Mouse (Mus musculus): ENCODE results near the gene Sec22b. TPM values are rescaled to one million over a fixed set of nuclear protein-coding genes. Genes with fewer than 3 reads are reported as not detected.

Sec22b gene
- polyA plus RNA-seq, 1 experiment from 2014 or later: 124 TPM

GRCm38 (mm10) chr3:97938814-97939526 lies 38.0 kb downstream of the Sec22b start:
- Histone ChIP-seq H3K4me1 (ENCODE audit: control insufficient read depth, insufficient read depth, low read length) (peaks cover 22% of the 10 kb centered on the region), H3K36me3 (replicated peaks; ENCODE audit: control insufficient read depth, insufficient read depth, low read depth, low read length) (no peaks in the 10 kb centered on the region), H3K4me2 (ENCODE audit: low read depth, low read length) (no peak overlapping the region), H3K27ac (replicated peaks; ENCODE audit: low read depth, low read length) (peak overlapping the region; percentile 29; the same call in 1 of the 2 replicates), H3K4me3 (ENCODE audit: low read depth, low read length) (no peak overlapping the region), H3K9ac (replicated peaks; ENCODE audit: low read length) (no peak overlapping the region; the same call in 1 of the 2 replicates), H3K27me3 (ENCODE audit: control insufficient read depth, insufficient read depth, low read length) (no peaks in the 10 kb centered on the region), H3K9me3 (replicated peaks; ENCODE audit: control insufficient read depth, low read length) (no peaks in the 10 kb centered on the region)
- ATAC-seq (replicated peaks; ENCODE audit: insufficient number of reproducible peaks, low FRiP score, low TSS enrichment, low read depth) (no peak), DNase-seq (ENCODE audit: low spot score) (peak; percentile 42)
- WGBS: 35% methylated on average over 7 of the region's 7 CpGs

GRCm38 (mm10) chr3:97939626-97940510 lies 38.9 kb downstream of the Sec22b start:
- ATAC-seq (replicated peaks; ENCODE audit: insufficient number of reproducible peaks, low FRiP score, low TSS enrichment, low read depth): no peak
- DNase-seq (ENCODE audit: low spot score): peak; percentile 38
- WGBS: 9% methylated on average over 10 of the region's 10 CpGs
- Histone ChIP-seq H3K9ac (replicated peaks; ENCODE audit: low read length) (peak overlapping the region; percentile 22; the same call in 1 of the 2 replicates), H3K9me3 (replicated peaks; ENCODE audit: control insufficient read depth, low read length) (no peaks in the 10 kb centered on the region), H3K36me3 (replicated peaks; ENCODE audit: control insufficient read depth, insufficient read depth, low read depth, low read length) (no peaks in the 10 kb centered on the region), H3K27me3 (ENCODE audit: control insufficient read depth, insufficient read depth, low read length) (no peaks in the 10 kb centered on the region), H3K4me3 (ENCODE audit: low read depth, low read length) (no peak overlapping the region), H3K4me2 (ENCODE audit: low read depth, low read length) (no peak overlapping the region), H3K27ac (replicated peaks; ENCODE audit: low read depth, low read length) (peak overlapping the region; percentile 56), H3K4me1 (ENCODE audit: control insufficient read depth, insufficient read depth, low read length) (peaks cover 22% of the 10 kb centered on the region)

GRCm38 (mm10) chr3:97940511-97941204 lies 39.7 kb downstream of the Sec22b start:
- peak overlapping the region; percentile 44; the same call in 1 of the 2 replicates for H3K9ac ChIP-seq (replicated peaks; ENCODE audit: low read length)
- H3K4me1 ChIP-seq (ENCODE audit: control insufficient read depth, insufficient read depth, low read length): peaks cover 22% of the 10 kb centered on the region
- ATAC-seq (replicated peaks; ENCODE audit: insufficient number of reproducible peaks, low FRiP score, low TSS enrichment, low read depth) (no peak), DNase-seq (ENCODE audit: low spot score) (peak; percentile 25)
- H3K27me3 ChIP-seq (ENCODE audit: control insufficient read depth, insufficient read depth, low read length): no peaks in the 10 kb centered on the region
- H3K9me3 ChIP-seq (replicated peaks; ENCODE audit: control insufficient read depth, low read length): no peaks in the 10 kb centered on the region
- H3K4me3 ChIP-seq (ENCODE audit: low read depth, low read length): no peak overlapping the region
- 14% methylated on average over 9 of the region's 9 CpGs for WGBS
- no peak overlapping the region for H3K4me2 ChIP-seq (ENCODE audit: low read depth, low read length)
- H3K27ac ChIP-seq (replicated peaks; ENCODE audit: low read depth, low read length): peak overlapping the region; percentile 56
- no peaks in the 10 kb centered on the region for H3K36me3 ChIP-seq (replicated peaks; ENCODE audit: control insufficient read depth, insufficient read depth, low read depth, low read length)

GRCm38 (mm10) chr3:97941440-97942259 lies 40.7 kb downstream of the Sec22b start:
- peak overlapping the region; percentile 93 for H3K27ac ChIP-seq (replicated peaks; ENCODE audit: low read depth, low read length)
- H3K9me3 ChIP-seq (replicated peaks; ENCODE audit: control insufficient read depth, low read length): no peaks in the 10 kb centered on the region
- peak overlapping the region; percentile 41 for H3K4me2 ChIP-seq (ENCODE audit: low read depth, low read length)
- 21% methylated on average over 11 of the region's 11 CpGs for WGBS
- H3K9ac ChIP-seq (replicated peaks; ENCODE audit: low read length): peak overlapping the region; percentile 52
- ATAC-seq (replicated peaks; ENCODE audit: insufficient number of reproducible peaks, low FRiP score, low TSS enrichment, low read depth) (no peak), DNase-seq (ENCODE audit: low spot score) (peak; percentile 59)
- H3K4me3 ChIP-seq (ENCODE audit: low read depth, low read length): no peak overlapping the region
- H3K4me1 ChIP-seq (ENCODE audit: control insufficient read depth, insufficient read depth, low read length): peaks cover 22% of the 10 kb centered on the region
- H3K36me3 ChIP-seq (replicated peaks; ENCODE audit: control insufficient read depth, insufficient read depth, low read depth, low read length): no peaks in the 10 kb centered on the region
- H3K27me3 ChIP-seq (ENCODE audit: control insufficient read depth, insufficient read depth, low read length): no peaks in the 10 kb centered on the region

- Histone ChIP-seq H3K9me3 (replicated peaks; ENCODE audit: control insufficient read depth, low read length) (no peaks in the 10 kb centered on the region), H3K27ac (replicated peaks; ENCODE audit: low read depth, low read length) (peak overlapping the region; percentile 93), H3K36me3 (replicated peaks; ENCODE audit: control insufficient read depth, insufficient read depth, low read depth, low read length) (no peaks in the 10 kb centered on the region), H3K27me3 (ENCODE audit: control insufficient read depth, insufficient read depth, low read length) (no peaks in the 10 kb centered on the region), H3K9ac (replicated peaks; ENCODE audit: low read length) (peak overlapping the region; percentile 52), H3K4me2 (ENCODE audit: low read depth, low read length) (peak overlapping the region; percentile 41), H3K4me1 (ENCODE audit: control insufficient read depth, insufficient read depth, low read length) (peaks cover 22% of the 10 kb centered on the region), H3K4me3 (ENCODE audit: low read depth, low read length) (no peak overlapping the region)
- peak; percentile 69 for DNase-seq (ENCODE audit: low spot score)
- ATAC-seq (replicated peaks; ENCODE audit: insufficient number of reproducible peaks, low FRiP score, low TSS enrichment, low read depth): peak; percentile 35
- WGBS: 6% methylated on average over 16 of the region's 16 CpGs
Observed at GRCm38 (mm10) chr3:97942260-97942950, 41.4 kb downstream of the Sec22b start.

GRCm38 (mm10) chr3:97944462-97944861 lies 43.5 kb downstream of the Sec22b start:
- DNase-seq (ENCODE audit: low spot score) (no peak), ATAC-seq (replicated peaks; ENCODE audit: insufficient number of reproducible peaks, low FRiP score, low TSS enrichment, low read depth) (no peak)
- H3K9me3 ChIP-seq (replicated peaks; ENCODE audit: control insufficient read depth, low read length): no peaks in the 10 kb centered on the region
- no peak overlapping the region for H3K27ac ChIP-seq (replicated peaks; ENCODE audit: low read depth, low read length)
- no peak overlapping the region for H3K4me3 ChIP-seq (ENCODE audit: low read depth, low read length)
- no peaks in the 10 kb centered on the region for H3K36me3 ChIP-seq (replicated peaks; ENCODE audit: control insufficient read depth, insufficient read depth, low read depth, low read length)
- H3K4me1 ChIP-seq (ENCODE audit: control insufficient read depth, insufficient read depth, low read length): peaks cover 22% of the 10 kb centered on the region
- no peak overlapping the region for H3K9ac ChIP-seq (replicated peaks; ENCODE audit: low read length)
- no peaks in the 10 kb centered on the region for H3K27me3 ChIP-seq (ENCODE audit: control insufficient read depth, insufficient read depth, low read length)
- no peak overlapping the region for H3K4me2 ChIP-seq (ENCODE audit: low read depth, low read length)
- WGBS: 82% methylated on average over 5 of the region's 5 CpGs

GRCm38 (mm10) chr3:97946439-97946838 lies 45.4 kb downstream of the Sec22b start:
- Histone ChIP-seq H3K36me3 (replicated peaks; ENCODE audit: control insufficient read depth, insufficient read depth, low read depth, low read length) (no peaks in the 10 kb centered on the region), H3K4me1 (ENCODE audit: control insufficient read depth, insufficient read depth, low read length) (peaks cover 9% of the 10 kb centered on the region), H3K4me3 (ENCODE audit: low read depth, low read length) (no peak overlapping the region), H3K9me3 (replicated peaks; ENCODE audit: control insufficient read depth, low read length) (no peaks in the 10 kb centered on the region), H3K27ac (replicated peaks; ENCODE audit: low read depth, low read length) (no peak overlapping the region), H3K27me3 (ENCODE audit: control insufficient read depth, insufficient read depth, low read length) (no peaks in the 10 kb centered on the region), H3K9ac (replicated peaks; ENCODE audit: low read length) (no peak overlapping the region), H3K4me2 (ENCODE audit: low read depth, low read length) (no peak overlapping the region)
- ATAC-seq (replicated peaks; ENCODE audit: insufficient number of reproducible peaks, low FRiP score, low TSS enrichment, low read depth) (no peak; the same call in 1 of the 2 replicates), DNase-seq (ENCODE audit: low spot score) (peak; percentile 36)
- WGBS: 24% methylated on average over 4 of the region's 4 CpGs
